Mouse (Mus musculus) C2C12 (cell line): ENCODE data around the gene Acer3. TPM values are rescaled to one million over a fixed set of nuclear protein-coding genes. Genes with fewer than 3 reads are reported as not detected.

Source experiments
- H3K27me3 ChIP-seq: one replicate; pipeline ENCODE4 v1.6.1; 2011; ENCODE audit not compliant: control insufficient read depth, insufficient read depth, insufficient read length
- H3K36me3 ChIP-seq: one replicate; pipeline ENCODE4 v1.6.1; 2011; ENCODE audit not compliant: control insufficient read depth, insufficient read depth
- H3K4me3 ChIP-seq: one replicate; pipeline ENCODE4 v1.5.1; 2011; ENCODE audit warnings: mild to moderate bottlenecking, control low read depth; ENCODE audit not compliant: poor library complexity, insufficient read depth, severe bottlenecking
- H3K79me2 ChIP-seq: one replicate; pipeline ENCODE4 v1.6.1; 2011; ENCODE audit not compliant: control insufficient read depth, insufficient read depth
- H3K79me3 ChIP-seq: one replicate; pipeline ENCODE4 v1.6.1; 2011; ENCODE audit warnings: low read depth, control low read depth
- H3ac ChIP-seq: one replicate; pipeline ENCODE3; 2011; ENCODE audit warnings: low read depth; ENCODE audit not compliant: control insufficient read depth, insufficient read length
- CEBPB ChIP-seq: IDR thresholded peaks from one replicate; pipeline ENCODE4 v1.6.1; 2011; ENCODE audit warnings: low read depth, mild to moderate bottlenecking, control low read depth, moderate library complexity
- CTCF ChIP-seq: IDR thresholded peaks from one replicate; pipeline ENCODE4 v1.5.1; 2011; ENCODE audit not compliant: control insufficient read depth, insufficient read depth, insufficient read length
- FOSL1 ChIP-seq: IDR thresholded peaks from one replicate; pipeline ENCODE4 v1.8.0; 2011; ENCODE audit warnings: mild to moderate bottlenecking, low read length; ENCODE audit not compliant: poor library complexity, insufficient read depth, severe bottlenecking
- MAX ChIP-seq: IDR thresholded peaks from one replicate; pipeline ENCODE4 v1.6.1; 2011; ENCODE audit warnings: mild to moderate bottlenecking, control low read depth
- MYOD1 ChIP-seq: IDR thresholded peaks from one replicate; pipeline ENCODE4 v1.6.1; 2011; ENCODE audit warnings: low read depth; ENCODE audit not compliant: control insufficient read depth, insufficient read length
- MYOG ChIP-seq: IDR thresholded peaks from one replicate; pipeline ENCODE4 v1.6.1; 2011; ENCODE audit not compliant: control insufficient read depth, insufficient read length; ENCODE audit errors: extremely low read depth
- USF1 ChIP-seq: IDR thresholded peaks from one replicate; pipeline ENCODE4 v1.6.1; 2011; ENCODE audit warnings: low read depth, mild to moderate bottlenecking, control low read depth, moderate library complexity
- polyA plus RNA-seq: library from polyadenylated mRNA; unstranded; fragments of >200 nt; fragmentation: generic; extraction: Trizol; gene quantifications from one replicate; pipeline ENCODE4 v1.2.1, GENCODE M21; 2012; ENCODE audit warnings: missing spikeins

Acer3 gene
- polyA plus RNA-seq, 1 experiment, result 7.6 TPM

DNA sequence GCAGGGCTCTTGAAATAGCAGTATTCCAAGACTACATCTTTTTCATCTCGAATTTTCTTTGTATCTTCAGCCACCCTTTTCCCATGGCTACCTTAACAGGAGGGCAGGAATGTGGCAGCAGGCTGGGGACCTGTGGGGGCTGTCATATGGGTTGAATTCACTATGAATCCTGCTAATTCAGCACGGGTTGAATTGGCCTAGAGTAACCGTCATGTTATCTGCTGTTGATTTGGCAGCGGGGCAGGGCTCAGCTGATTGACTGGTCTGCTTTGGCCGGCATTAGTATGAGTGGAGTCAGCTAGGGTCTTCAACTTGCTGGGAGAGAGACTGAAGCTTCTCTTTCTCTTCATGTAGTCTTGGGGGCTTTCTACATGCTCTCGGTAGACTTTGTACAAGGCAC, 24.0 kb upstream of the Acer3 start:
- Histone ChIP-seq H3K36me3 (no peaks in the 10 kb centered on the region), H3K4me3 (no peak overlapping the region), H3K27me3 (no peaks in the 10 kb centered on the region), H3ac (no peak overlapping the region), H3K79me2 (no peaks in the 10 kb centered on the region), H3K79me3 (no peaks in the 10 kb centered on the region)
- TF ChIP-seq MYOG (no peak), CTCF (no peak), MYOD1 (no peak), FOSL1 (no peak), USF1 (no peak), MAX (no peak), CEBPB (no peak)

DNA sequence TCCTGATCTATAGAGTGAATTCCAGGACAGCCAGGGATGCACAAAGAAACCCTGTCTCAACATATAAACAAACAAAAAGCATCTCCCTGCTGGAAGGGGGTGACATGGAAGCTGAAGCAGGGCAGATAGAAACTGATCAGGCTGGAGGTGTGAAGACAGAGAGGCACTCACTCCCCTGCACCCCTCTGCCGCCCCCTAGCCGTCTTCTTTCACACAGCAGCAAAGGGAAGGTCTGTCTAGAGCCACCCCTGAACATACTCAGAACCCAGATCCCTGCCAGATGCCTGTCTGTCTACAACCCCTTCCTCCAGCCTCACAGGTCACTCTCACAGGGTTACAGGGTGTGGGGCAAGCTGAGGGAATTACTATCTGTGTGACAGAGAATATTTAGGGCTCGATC, 23.4 kb upstream of the Acer3 start:
- Histone ChIP-seq H3ac (no peak overlapping the region), H3K79me3 (no peaks in the 10 kb centered on the region), H3K79me2 (no peaks in the 10 kb centered on the region), H3K36me3 (no peaks in the 10 kb centered on the region), H3K4me3 (no peak overlapping the region), H3K27me3 (no peaks in the 10 kb centered on the region)
- TF ChIP-seq FOSL1, result no peak
- peak; percentile 19 for TF ChIP-seq CTCF

DNA sequence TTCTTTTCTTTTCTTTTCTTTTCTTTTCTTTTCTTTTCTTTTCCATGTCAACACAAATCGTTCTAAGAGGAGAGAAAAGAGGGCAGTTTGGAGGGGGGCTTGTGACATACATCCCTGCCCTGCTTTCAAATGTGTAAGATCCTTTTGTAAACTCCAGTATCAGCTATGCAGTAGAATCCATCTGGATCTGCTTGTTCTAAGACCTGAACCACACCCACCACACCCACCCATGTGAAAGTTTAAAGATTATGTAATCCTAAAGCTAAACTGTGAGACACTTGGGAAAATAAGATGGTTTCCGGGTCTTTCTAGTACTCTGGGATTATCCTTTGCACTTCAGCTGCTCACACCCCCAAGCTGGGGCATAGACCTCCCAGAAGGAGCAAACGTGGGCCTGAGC, 21.2 kb upstream of the Acer3 start:
- H3K79me2 ChIP-seq, result no peaks in the 10 kb centered on the region
- no peak overlapping the region for H3ac ChIP-seq
- TF ChIP-seq USF1 (no peak), FOSL1 (no peak), MYOG (no peak), MAX (no peak), CTCF (no peak), CEBPB (no peak), MYOD1 (no peak)
- H3K36me3 ChIP-seq, result no peaks in the 10 kb centered on the region
- no peak overlapping the region for H3K4me3 ChIP-seq
- no peaks in the 10 kb centered on the region for H3K79me3 ChIP-seq
- H3K27me3 ChIP-seq, result no peaks in the 10 kb centered on the region

DNA sequence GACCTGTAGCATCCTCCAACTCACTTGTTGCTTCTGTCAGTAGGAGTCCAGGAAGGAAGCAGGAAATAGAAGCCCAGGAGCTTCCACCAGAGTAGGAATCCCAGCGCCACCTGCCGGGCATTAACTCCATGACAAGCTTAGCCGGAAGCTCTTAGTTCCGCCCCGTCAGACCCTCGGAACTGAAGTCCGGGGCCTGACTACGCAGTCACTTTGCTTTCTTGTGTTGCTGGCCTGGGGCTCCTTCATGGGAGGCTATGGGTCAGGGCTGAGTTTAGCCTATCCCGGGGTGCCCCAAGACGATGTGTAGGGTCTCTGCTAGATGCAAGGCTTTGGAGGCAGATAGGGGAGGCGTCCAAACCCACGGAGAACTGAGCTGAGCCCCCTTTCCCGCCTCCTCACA, 20.5 kb upstream of the Acer3 start:
- TF ChIP-seq CEBPB (no peak), CTCF (peak; percentile 63)
- no peak overlapping the region for H3K4me3 ChIP-seq

DNA sequence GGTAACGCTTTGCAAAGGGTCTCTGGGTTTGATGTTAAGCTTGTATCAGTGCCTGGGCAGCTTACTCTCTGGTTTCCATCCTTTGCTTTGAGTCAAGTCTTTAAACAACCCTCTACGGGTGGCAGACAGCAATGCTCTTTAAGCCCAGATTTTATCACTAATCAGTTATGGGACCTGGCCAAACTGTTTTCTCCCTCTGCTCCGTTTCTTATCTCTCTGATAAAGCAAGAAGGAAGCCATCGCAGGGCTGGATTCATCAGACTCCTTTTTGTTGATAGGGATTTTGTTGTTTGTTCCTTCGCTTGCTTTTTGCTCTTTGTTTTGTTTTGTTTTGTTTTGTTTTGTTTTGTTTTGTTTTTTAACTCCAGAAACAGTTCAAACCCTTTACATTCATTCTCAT, 19.3 kb upstream of the Acer3 start:
- Histone ChIP-seq H3K79me2 (no peaks in the 10 kb centered on the region), H3K36me3 (no peaks in the 10 kb centered on the region), H3K4me3 (no peak overlapping the region), H3K79me3 (no peaks in the 10 kb centered on the region), H3ac (no peak overlapping the region), H3K27me3 (no peaks in the 10 kb centered on the region)
- TF ChIP-seq CTCF, result no peak
- TF ChIP-seq MYOD1, result no peak
- TF ChIP-seq CEBPB, result no peak
- no peak for TF ChIP-seq USF1
- no peak for TF ChIP-seq MAX
- no peak for TF ChIP-seq FOSL1
- TF ChIP-seq MYOG, result no peak

More for the DNA sequence above, 20.5 kb upstream of the Acer3 start:
- H3K27me3 ChIP-seq, result no peaks in the 10 kb centered on the region
- no peaks in the 10 kb centered on the region for H3K36me3 ChIP-seq
- H3K79me2 ChIP-seq, result no peaks in the 10 kb centered on the region
- H3ac ChIP-seq, result peak overlapping the region; percentile 40
- no peaks in the 10 kb centered on the region for H3K79me3 ChIP-seq

DNA sequence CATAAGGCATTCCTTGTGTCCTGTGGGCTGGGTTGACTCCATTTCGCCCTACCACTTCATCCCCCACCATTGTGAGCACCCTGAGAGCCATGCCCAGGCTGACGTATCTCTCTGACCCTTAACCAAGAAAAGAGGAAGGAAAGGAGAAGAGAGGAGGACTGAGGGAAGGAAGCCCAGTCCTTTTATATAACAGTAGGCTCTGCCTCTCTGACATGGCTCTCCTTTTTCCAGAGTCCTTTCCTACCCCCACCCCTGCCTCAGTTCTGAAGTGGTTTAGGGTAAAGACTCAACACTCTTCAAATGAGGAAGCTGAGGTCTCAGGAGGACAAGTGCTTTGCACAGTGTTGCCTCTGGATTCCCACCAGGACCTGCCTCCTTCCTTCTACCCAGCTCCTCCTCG, 13.0 kb upstream of the Acer3 start:
- Histone ChIP-seq H3K79me2 (no peaks in the 10 kb centered on the region), H3K79me3 (no peaks in the 10 kb centered on the region), H3K36me3 (no peaks in the 10 kb centered on the region), H3K4me3 (no peak overlapping the region), H3K27me3 (no peaks in the 10 kb centered on the region), H3ac (no peak overlapping the region)
- TF ChIP-seq FOSL1 (no peak), USF1 (no peak), MYOD1 (no peak), MYOG (no peak), MAX (no peak), CTCF (no peak), CEBPB (no peak)
